Mouse (Mus musculus) embryonic facial prominence, embryonic 13.5 days (tissue): ENCODE measurements around the gene Sesn3. TPM values are rescaled to one million over a fixed set of nuclear protein-coding genes. Genes with fewer than 3 reads are reported as not detected.
"Not testable (repeated sequence)": the region's sequence is repeated elsewhere in the genome, so short reads cannot be mapped to it uniquely, and the experiment has no call there.

Source experiments
- ATAC-seq: fragments of 200-750 bp; cut with Nextera tagmentation; 2 replicates; pipeline ENCODE4 v1.8.0; 2017; ENCODE audit warnings: low read depth; ENCODE audit not compliant: insufficient number of reproducible peaks, insufficient read depth, low FRiP score, low TSS enrichment
- H3K27ac ChIP-seq: fragments of 300-500 bp; sonication (generic); 2 replicates; pipeline ENCODE4 v1.5.1; 2015; ENCODE audit warnings: moderate library complexity, mild to moderate bottlenecking, inconsistent platforms
- H3K27me3 ChIP-seq: fragments of 300-500 bp; sonication (generic); 2 replicates; pipeline ENCODE4 v1.6.1; 2015; ENCODE audit warnings: mild to moderate bottlenecking, inconsistent platforms
- H3K36me3 ChIP-seq: fragments of 300-500 bp; sonication (generic); 2 replicates; pipeline ENCODE4 v1.6.1; 2015; ENCODE audit warnings: mild to moderate bottlenecking, inconsistent platforms
- H3K4me1 ChIP-seq: fragments of 300-500 bp; sonication (generic); 2 replicates; pipeline ENCODE4 v1.6.1; 2015; ENCODE audit warnings: inconsistent platforms
- H3K4me2 ChIP-seq: fragments of 300-500 bp; sonication (generic); 2 replicates; pipeline ENCODE4 v1.6.1; 2015; ENCODE audit warnings: moderate library complexity, mild to moderate bottlenecking, inconsistent platforms
- H3K4me3 ChIP-seq: fragments of 300-500 bp; sonication (generic); 2 replicates; pipeline ENCODE4 v1.5.1; 2015; ENCODE audit warnings: mild to moderate bottlenecking, inconsistent platforms
- H3K9ac ChIP-seq: fragments of 300-500 bp; sonication (generic); 2 replicates; pipeline ENCODE4 v1.6.1; 2015; ENCODE audit warnings: mild to moderate bottlenecking, inconsistent platforms
- H3K9me3 ChIP-seq: fragments of 300-500 bp; sonication (generic); 2 replicates; pipeline ENCODE4 v1.6.1; 2016; ENCODE audit warnings: inconsistent platforms
- WGBS: fragments of 180-500 bp; shearing (Covaris S2); methylation state at CpG from one replicate; pipeline ENCODE4 v1.1.7; 2015; ENCODE audit warnings: mixed read lengths; 5-methylcytosine and 5-hydroxymethylcytosine counted together
- polyA plus RNA-seq: library from polyadenylated mRNA; unstranded; fragments of >200 nt; fragmentation: Nextera tagmentation; extraction: Ambion mirVana; gene quantifications from 2 replicates; pipeline ENCODE4 v1.2.1, GENCODE M21; 2015

The Sesn3 gene
- 27.5 and 28.3 TPM in 2 replicates for polyA plus RNA-seq

DNA sequence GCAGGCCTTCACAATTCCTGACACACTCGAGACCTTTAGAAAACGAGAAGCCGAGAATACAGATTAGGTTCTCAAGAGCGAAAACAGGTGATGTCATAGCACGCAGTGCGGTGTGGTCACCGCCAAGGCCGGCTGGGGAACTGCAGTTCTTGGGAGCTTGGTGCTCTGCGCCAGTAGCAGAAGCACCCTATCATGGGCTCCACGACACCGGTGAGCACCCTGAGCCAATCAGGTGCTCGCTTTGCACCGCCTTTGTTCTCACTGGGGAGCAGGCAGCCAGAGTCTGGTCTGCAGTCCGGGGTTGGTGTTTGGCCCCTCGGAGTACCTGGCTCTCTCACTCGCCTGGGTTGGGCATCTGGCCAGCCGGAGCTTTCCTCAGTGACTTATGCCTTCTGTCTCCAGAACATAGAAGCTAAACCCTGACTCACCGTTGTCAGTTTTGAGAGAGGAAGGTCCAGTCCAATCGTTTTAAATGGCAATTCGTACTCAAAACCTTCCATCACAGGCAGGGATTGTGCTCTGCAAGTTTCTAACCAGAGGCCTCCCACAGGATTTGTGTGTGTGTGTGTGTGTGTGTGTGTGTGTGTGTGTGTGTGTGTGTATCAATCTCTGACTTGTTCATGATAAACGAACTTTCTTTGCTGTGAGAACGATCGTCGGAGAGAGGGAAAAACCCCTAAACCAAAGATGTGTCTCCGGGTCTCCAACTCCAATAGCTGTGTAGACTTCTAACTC lies at the start of gene Sesn3:
Sesn3 (plus strand) TSS at position 82 of the 735 bp plus-strand sequence.
- Histone ChIP-seq H3K27me3 (no peaks in the 10 kb centered on the region), H3K9me3 (no peaks in the 10 kb centered on the region), H3K4me3 (peak within 1 kb of the TSS; percentile 96), H3K27ac (peak within 1 kb of the TSS; percentile 98), H3K36me3 (no peaks in the 10 kb centered on the region), H3K4me1 (peaks cover 14% of the 10 kb centered on the region), H3K4me2 (peak within 1 kb of the TSS; percentile 60), H3K9ac (peak within 1 kb of the TSS; percentile 66)
- no peak for ATAC-seq
- 5% methylated on average over 25 of the region's 25 CpGs for WGBS

- not testable (repeated sequence) for H3K4me3 ChIP-seq, H3K9me3 ChIP-seq, H3K27ac ChIP-seq, H3K4me1 ChIP-seq, H3K27me3 ChIP-seq, H3K4me2 ChIP-seq, H3K36me3 ChIP-seq, H3K9ac ChIP-seq, ATAC-seq
- WGBS, result 88% methylated on average over 2 of the region's 2 CpGs
These were observed 47.8 kb upstream of the Sesn3 start for GRCm38 (mm10) chr9:14227086-14227485.

GRCm38 (mm10) chr9:14233702-14234373 lies 41.0 kb upstream of the Sesn3 start:
- Histone ChIP-seq H3K27me3 (no peaks in the 10 kb centered on the region), H3K4me3 (no peak overlapping the region), H3K9ac (no peak overlapping the region), H3K36me3 (no peaks in the 10 kb centered on the region), H3K4me2 (no peak overlapping the region), H3K4me1 (peaks cover 5% of the 10 kb centered on the region; the same call in 1 of the 2 replicates), H3K9me3 (no peaks in the 10 kb centered on the region), H3K27ac (no peak overlapping the region)
- WGBS, result 47% methylated on average over 7 of the region's 7 CpGs
- no peak for ATAC-seq

- WGBS, result 64% methylated on average over 2 of the region's 2 CpGs
- no peak overlapping the region for H3K9ac ChIP-seq
- H3K4me2 ChIP-seq, result no peak overlapping the region
- no peaks in the 10 kb centered on the region for H3K36me3 ChIP-seq
- no peaks in the 10 kb centered on the region for H3K27me3 ChIP-seq
- no peak for ATAC-seq
- no peak overlapping the region for H3K4me3 ChIP-seq
- H3K4me1 ChIP-seq, result peaks cover 5% of the 10 kb centered on the region; the same call in 1 of the 2 replicates
- no peaks in the 10 kb centered on the region for H3K9me3 ChIP-seq
- H3K27ac ChIP-seq, result no peak overlapping the region
These were observed 39.6 kb upstream of the Sesn3 start for GRCm38 (mm10) chr9:14235286-14235685.

- WGBS, result 70% methylated on average over 1 of the region's 1 CpGs
- H3K27me3 ChIP-seq, H3K4me2 ChIP-seq, H3K4me3 ChIP-seq, H3K27ac ChIP-seq, H3K9ac ChIP-seq, ATAC-seq, H3K9me3 ChIP-seq, H3K36me3 ChIP-seq: not testable (repeated sequence)
- H3K4me1 ChIP-seq, result peaks cover 21% of the 10 kb centered on the region
These were observed 33.9 kb upstream of the Sesn3 start for GRCm38 (mm10) chr9:14241003-14241402.

GRCm38 (mm10) chr9:14242308-14242707 lies 32.6 kb upstream of the Sesn3 start:
- H3K27ac ChIP-seq, result no peak overlapping the region
- ATAC-seq, result no peak

DNA sequence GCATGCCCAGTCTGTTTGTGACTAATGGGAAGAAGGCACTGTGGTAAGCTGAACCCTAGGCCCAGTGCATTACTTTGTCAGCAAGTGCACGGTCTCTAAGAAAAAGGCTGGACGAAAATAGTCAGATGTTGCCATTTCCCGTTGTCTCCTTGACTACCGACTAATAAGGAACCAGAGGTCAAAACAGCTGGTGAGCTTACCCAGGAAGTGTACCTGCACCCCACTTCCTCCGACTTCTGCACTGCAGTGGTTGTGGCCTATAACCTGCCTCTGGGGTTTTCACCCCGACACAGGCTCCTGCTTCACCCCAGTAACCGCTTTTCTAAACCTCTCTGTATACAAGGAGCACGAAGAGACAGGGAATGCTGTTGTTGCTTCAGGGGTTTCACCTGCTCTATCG lies 30.3 kb upstream of the Sesn3 start:
- 26% methylated on average over 9 of the region's 9 CpGs for WGBS
- H3K4me3 ChIP-seq, result no peak overlapping the region
- H3K9me3 ChIP-seq, result no peaks in the 10 kb centered on the region
- H3K4me2 ChIP-seq, result no peak overlapping the region
- no peaks in the 10 kb centered on the region for H3K36me3 ChIP-seq
- H3K27me3 ChIP-seq, result no peaks in the 10 kb centered on the region
- H3K4me1 ChIP-seq, result peaks cover 44% of the 10 kb centered on the region
- H3K27ac ChIP-seq, result no peak overlapping the region
- no peak for ATAC-seq
- H3K9ac ChIP-seq, result no peak overlapping the region

More at GRCm38 (mm10) chr9:14242308-14242707, 32.6 kb upstream of the Sesn3 start:
- Histone ChIP-seq H3K4me2 (no peak overlapping the region), H3K9me3 (no peaks in the 10 kb centered on the region), H3K9ac (no peak overlapping the region), H3K27me3 (no peaks in the 10 kb centered on the region), H3K36me3 (no peaks in the 10 kb centered on the region), H3K4me1 (peaks cover 33% of the 10 kb centered on the region), H3K4me3 (no peak overlapping the region)
- 62% methylated on average over 2 of the region's 2 CpGs for WGBS

DNA sequence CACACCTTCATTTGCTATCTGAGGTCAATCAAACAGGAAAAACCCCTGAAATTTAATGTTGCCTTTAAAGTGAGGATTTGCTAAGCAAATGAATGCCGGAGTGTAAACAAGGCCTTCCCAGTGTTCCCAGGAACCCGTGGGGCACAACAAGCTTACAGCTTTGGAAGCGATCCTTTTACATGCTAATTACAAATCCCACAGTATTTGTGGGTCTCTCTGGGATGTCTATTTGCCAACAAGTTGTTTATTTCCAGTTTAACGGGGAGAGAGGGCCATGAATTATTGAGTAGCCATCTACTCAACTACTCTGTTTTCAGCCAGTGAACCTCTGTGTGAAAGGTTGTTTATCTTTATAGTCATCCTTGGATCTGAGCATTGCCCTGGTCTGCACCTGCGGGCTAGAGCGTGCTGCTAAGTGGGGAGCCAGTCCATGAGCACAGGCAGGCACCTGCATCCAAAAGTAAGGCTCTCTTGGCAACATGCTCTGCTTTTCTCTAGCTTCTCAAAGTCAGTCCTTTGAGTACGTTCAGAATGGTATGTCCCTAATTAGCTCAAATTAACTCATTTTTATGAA lies 29.8 kb upstream of the Sesn3 start:
- Histone ChIP-seq H3K4me1 (peaks cover 44% of the 10 kb centered on the region), H3K9ac (no peak overlapping the region), H3K27me3 (no peaks in the 10 kb centered on the region), H3K4me3 (no peak overlapping the region), H3K36me3 (no peaks in the 10 kb centered on the region), H3K4me2 (no peak overlapping the region), H3K9me3 (no peaks in the 10 kb centered on the region), H3K27ac (no peak overlapping the region)
- 33% methylated on average over 7 of the region's 7 CpGs for WGBS
- ATAC-seq, result no peak

GRCm38 (mm10) chr9:14246016-14246799 lies 28.7 kb upstream of the Sesn3 start:
- Histone ChIP-seq H3K9me3 (no peaks in the 10 kb centered on the region), H3K27ac (peak overlapping the region; percentile 81), H3K27me3 (no peaks in the 10 kb centered on the region), H3K4me1 (peaks cover 44% of the 10 kb centered on the region), H3K9ac (no peak overlapping the region), H3K4me2 (peak overlapping the region; percentile 31; the same call in 1 of the 2 replicates), H3K36me3 (no peaks in the 10 kb centered on the region), H3K4me3 (no peak overlapping the region)
- peak; percentile 71; the same call in 1 of the 2 replicates for ATAC-seq
- whole genome bisulfite sequencing, result 19% methylated on average over 11 of the region's 11 CpGs

- no peak overlapping the region for H3K4me3 ChIP-seq
- ATAC-seq, result no peak
- no peak overlapping the region for H3K4me2 ChIP-seq
- H3K9me3 ChIP-seq, result no peaks in the 10 kb centered on the region
- H3K36me3 ChIP-seq, result no peaks in the 10 kb centered on the region
- H3K9ac ChIP-seq, result no peak overlapping the region
- no peaks in the 10 kb centered on the region for H3K27me3 ChIP-seq
- peaks cover 44% of the 10 kb centered on the region for H3K4me1 ChIP-seq
- WGBS, result 58% methylated on average over 12 of the region's 12 CpGs
- H3K27ac ChIP-seq, result peak overlapping the region; percentile 81
These were observed 27.2 kb upstream of the Sesn3 start for GRCm38 (mm10) chr9:14247480-14248208.

- no peak for ATAC-seq
- WGBS, result 80% methylated on average over 3 of the region's 3 CpGs
- Histone ChIP-seq H3K9me3 (no peaks in the 10 kb centered on the region), H3K27me3 (no peaks in the 10 kb centered on the region), H3K27ac (peak overlapping the region; percentile 81), H3K4me2 (no peak overlapping the region), H3K36me3 (no peaks in the 10 kb centered on the region), H3K4me3 (no peak overlapping the region), H3K9ac (no peak overlapping the region), H3K4me1 (peaks cover 44% of the 10 kb centered on the region)
These were observed 26.7 kb upstream of the Sesn3 start for GRCm38 (mm10) chr9:14248209-14248596.
